Mouse (Mus musculus) cortical plate, adult 2 months (tissue): ENCODE measurements around the gene Ggnbp2.

ENCODE experiments used
- CTCF ChIP-seq: fragments of 200-500 bp; IDR thresholded peaks from 2 replicates; pipeline ENCODE4 v1.5.1; 2011; ENCODE audit warnings: mild to moderate bottlenecking, control low read depth, low read length; ENCODE audit not compliant: insufficient read depth; ENCODE audit errors: extremely low read depth
- POLR2A ChIP-seq: fragments of 200-500 bp; IDR thresholded peaks from 2 replicates; pipeline ENCODE4 v1.6.1; 2011; ENCODE audit warnings: mild to moderate bottlenecking, low read length, control low read depth; ENCODE audit not compliant: insufficient read depth; ENCODE audit errors: extremely low read depth

GRCm38 (mm10) chr11:84919276-84919675 lies 48.7 kb upstream of the Ggnbp2 start:
- TF ChIP-seq CTCF = peak; percentile 36; the same call in 1 of the 2 replicates
- TF ChIP-seq POLR2A = no peak
